Mouse (Mus musculus) ZHBTc4 (cell line): ENCODE measurements at regions not wholly inside any gene's neighbourhood (a gene's known extent, or its start where the extent isn't known, plus 50 kb on each side); places are given as distances from the start of the nearest gene placed in this dataset.

Source experiments
- DNase-seq: peaks from one replicate; pipeline ENCODE4 v3.0.0-alpha.2; 2011; ENCODE audit warnings: low read depth, low spot score

GRCm38 (mm10) chr6:100143586-100144301, 143.5 kb downstream of the Rybp start:
- DNase-seq, result peak; percentile 75

- no peak for DNase-seq
Observed at GRCm38 (mm10) chr6:100141225-100141624, 146.1 kb downstream of the Rybp start.

GRCm38 (mm10) chr6:100140581-100141114, 146.6 kb downstream of the Rybp start:
- no peak for DNase-seq

- DNase-seq, result no peak
Observed at GRCm38 (mm10) chr6:100139809-100140208, 147.5 kb downstream of the Rybp start.

GRCm38 (mm10) chr6:100138659-100139058, 148.6 kb downstream of the Rybp start:
- DNase-seq, result no peak

GRCm38 (mm10) chr6:100135177-100135576, 152.1 kb downstream of the Rybp start:
- DNase-seq, result no peak

- DNase-seq, result no peak
Observed at GRCm38 (mm10) chr6:100133970-100134369, 153.3 kb downstream of the Rybp start.

GRCm38 (mm10) chr6:100132916-100133600, 154.2 kb downstream of the Rybp start:
- DNase-seq, result no peak

GRCm38 (mm10) chr6:100127221-100128143, 159.8 kb downstream of the Rybp start:
- DNase-seq, result no peak

- peak; percentile 38 for DNase-seq
Observed at GRCm38 (mm10) chr6:100126736-100127135, 160.5 kb downstream of the Rybp start.

GRCm38 (mm10) chr6:100126326-100126725, 161.0 kb downstream of the Rybp start:
- peak; percentile 72 for DNase-seq

GRCm38 (mm10) chr6:100121240-100121639, 166.0 kb downstream of the Rybp start:
- DNase-seq, result no peak

GRCm38 (mm10) chr6:100120017-100120944, 167.0 kb downstream of the Rybp start:
- DNase-seq, result no peak

GRCm38 (mm10) chr6:100117084-100117483, 170.2 kb downstream of the Rybp start:
- DNase-seq, result no peak

GRCm38 (mm10) chr6:100113393-100114137, 173.7 kb downstream of the Rybp start:
- DNase-seq, result no peak

- no peak for DNase-seq
Observed at GRCm38 (mm10) chr6:100110981-100111660, 176.2 kb downstream of the Rybp start.

GRCm38 (mm10) chr6:100109979-100110378, 177.3 kb downstream of the Rybp start:
- no peak for DNase-seq

GRCm38 (mm10) chr6:100109351-100109750, 177.9 kb downstream of the Rybp start:
- DNase-seq, result no peak

- DNase-seq, result no peak
Observed at GRCm38 (mm10) chr6:100107508-100107907, 179.8 kb downstream of the Rybp start.
